Mouse (Mus musculus): ENCODE data around the gene Ncstn. TPM values are rescaled to one million over a fixed set of nuclear protein-coding genes. Genes with fewer than 3 reads are reported as not detected.

The Ncstn gene
- polyA plus RNA-seq, 1 experiment from 2014 or later = 121 TPM

GRCm38 (mm10) chr1:172053541-172054440, 28.8 kb downstream of the Ncstn start:
- Histone ChIP-seq H3K9me3 (replicated peaks) (no peaks in the 10 kb centered on the region), H3K4me1 (peaks cover 40% of the 10 kb centered on the region), H3K27ac (replicated peaks) (no peak overlapping the region), H3K36me3 (no peaks in the 10 kb centered on the region), H3K27me3 (peaks cover 53% of the 10 kb centered on the region), H3K4me2 (replicated peaks) (peak overlapping the region; percentile 60), H3K9ac (no peak overlapping the region), H3K4me3 (replicated peaks) (peak overlapping the region; percentile 39)
- ATAC-seq (ENCODE audit: insufficient number of reproducible peaks, low FRiP score, low TSS enrichment, low read depth) = no peak
- 4% methylated on average over 42 of the region's 42 CpGs for WGBS

- no peak overlapping the region for H3K9ac ChIP-seq
Observed at GRCm38 (mm10) chr1:172052766-172053279, 29.8 kb downstream of the Ncstn start.

GRCm38 (mm10) chr1:172049131-172049782, 33.3 kb downstream of the Ncstn start:
- peaks cover 30% of the 10 kb centered on the region for H3K27me3 ChIP-seq
- no peak overlapping the region for H3K27ac ChIP-seq (replicated peaks)
- no peaks in the 10 kb centered on the region for H3K9me3 ChIP-seq (replicated peaks)
- H3K9ac ChIP-seq = no peak overlapping the region
- 15% methylated on average over 13 of the region's 13 CpGs for WGBS
- 0 out of 2 replicates have a peak, but pooled peaks have one; percentile 27 for ATAC-seq (ENCODE audit: insufficient number of reproducible peaks, low FRiP score, low TSS enrichment, low read depth)
- H3K36me3 ChIP-seq = no peaks in the 10 kb centered on the region
- H3K4me1 ChIP-seq = peaks cover 27% of the 10 kb centered on the region
- H3K4me2 ChIP-seq (replicated peaks) = 0 out of 2 replicates have a peak overlapping the region, but pooled peaks have one; percentile 12
- H3K4me3 ChIP-seq (replicated peaks) = no peak overlapping the region

More at GRCm38 (mm10) chr1:172052766-172053279, 29.8 kb downstream of the Ncstn start:
- peaks cover 34% of the 10 kb centered on the region for H3K4me1 ChIP-seq
- no peak for ATAC-seq (ENCODE audit: insufficient number of reproducible peaks, low FRiP score, low TSS enrichment, low read depth)
- 8% methylated on average over 10 of the region's 10 CpGs for WGBS
- H3K27ac ChIP-seq (replicated peaks) = no peak overlapping the region
- H3K4me2 ChIP-seq (replicated peaks) = 0 out of 2 replicates have a peak overlapping the region, but pooled peaks have one; percentile 4
- H3K9me3 ChIP-seq (replicated peaks) = no peaks in the 10 kb centered on the region
- peaks cover 53% of the 10 kb centered on the region for H3K27me3 ChIP-seq
- H3K4me3 ChIP-seq (replicated peaks) = no peak overlapping the region
- no peaks in the 10 kb centered on the region for H3K36me3 ChIP-seq

- Histone ChIP-seq H3K27me3 (peaks cover 21% of the 10 kb centered on the region), H3K27ac (replicated peaks) (peak overlapping the region; percentile 51; the same call in 1 of the 2 replicates), H3K4me3 (replicated peaks) (peak overlapping the region; percentile 10; the same call in 1 of the 2 replicates), H3K9ac (no peak overlapping the region), H3K4me1 (peaks cover 17% of the 10 kb centered on the region; the same call in 1 of the 2 replicates), H3K36me3 (no peaks in the 10 kb centered on the region), H3K4me2 (replicated peaks) (peak overlapping the region; percentile 10; the same call in 1 of the 2 replicates), H3K9me3 (replicated peaks) (no peaks in the 10 kb centered on the region)
- no peak for ATAC-seq (ENCODE audit: insufficient number of reproducible peaks, low FRiP score, low TSS enrichment, low read depth)
- 32% methylated on average over 6 of the region's 6 CpGs for WGBS
Observed at GRCm38 (mm10) chr1:172048241-172048734, 34.3 kb downstream of the Ncstn start.

DNA sequence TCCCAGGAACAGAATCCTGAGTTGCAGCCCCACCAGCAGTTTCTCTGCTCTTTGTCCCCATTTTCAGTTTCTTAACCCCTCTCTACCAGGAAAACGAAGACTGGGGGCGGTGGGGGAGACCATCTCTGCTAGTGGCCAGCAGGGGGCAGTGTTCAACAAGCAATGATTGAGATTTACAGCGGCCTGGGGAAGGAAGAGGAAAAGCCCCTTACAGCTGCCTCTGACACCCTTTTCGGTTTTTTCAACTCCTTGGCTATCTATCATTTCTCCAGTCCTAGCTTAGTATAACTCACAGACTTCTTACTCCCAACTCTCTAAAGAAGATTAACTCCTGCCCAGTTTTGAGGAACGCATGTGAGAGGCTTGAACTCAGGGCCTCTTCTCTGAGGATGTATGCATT, 35.7 kb downstream of the Ncstn start:
- Histone ChIP-seq H3K36me3 (no peaks in the 10 kb centered on the region), H3K4me3 (replicated peaks) (no peak overlapping the region), H3K4me2 (replicated peaks) (0 out of 2 replicates have a peak overlapping the region, but pooled peaks have one; percentile 10), H3K9ac (0 out of 2 replicates have a peak overlapping the region, but pooled peaks have one; percentile 22), H3K27ac (replicated peaks) (no peak overlapping the region), H3K27me3 (peaks cover 8% of the 10 kb centered on the region), H3K4me1 (peaks cover 12% of the 10 kb centered on the region; the same call in 1 of the 2 replicates), H3K9me3 (replicated peaks) (no peaks in the 10 kb centered on the region)
- ATAC-seq (ENCODE audit: insufficient number of reproducible peaks, low FRiP score, low TSS enrichment, low read depth) = no peak
- 13% methylated on average over 5 of the region's 5 CpGs for WGBS

DNA sequence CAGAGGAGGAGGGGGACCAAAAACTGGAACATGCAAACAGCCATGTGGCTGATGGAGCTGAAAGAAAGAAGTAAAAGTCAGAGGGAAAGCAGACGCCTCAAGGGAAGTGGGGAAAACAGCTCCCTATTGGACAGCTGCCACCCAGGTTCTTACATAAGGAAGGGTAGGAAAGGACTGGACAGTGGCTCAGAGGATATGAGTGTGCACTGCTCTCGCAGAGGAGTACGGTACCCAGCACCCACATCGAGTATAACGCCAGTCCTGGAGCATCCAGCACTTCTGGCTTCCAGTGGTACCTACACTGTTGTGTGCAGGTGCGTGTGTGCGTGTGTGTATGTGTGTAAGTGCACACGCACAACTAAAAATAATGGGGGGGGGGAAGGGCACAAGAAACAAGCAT, 36.2 kb downstream of the Ncstn start:
- Histone ChIP-seq H3K27me3 (0 out of 2 replicates have a peak, but pooled peaks cover 4% of the 10 kb centered on the region), H3K9me3 (replicated peaks) (no peaks in the 10 kb centered on the region), H3K9ac (0 out of 2 replicates have a peak overlapping the region, but pooled peaks have one; percentile 22), H3K4me1 (peaks cover 12% of the 10 kb centered on the region; the same call in 1 of the 2 replicates), H3K4me3 (replicated peaks) (no peak overlapping the region), H3K4me2 (replicated peaks) (no peak overlapping the region), H3K27ac (replicated peaks) (no peak overlapping the region), H3K36me3 (no peaks in the 10 kb centered on the region)
- 64% methylated on average over 8 of the region's 8 CpGs for WGBS
- no peak for ATAC-seq (ENCODE audit: insufficient number of reproducible peaks, low FRiP score, low TSS enrichment, low read depth)

GRCm38 (mm10) chr1:172029914-172030313, 52.7 kb downstream of the Ncstn start:
- Histone ChIP-seq H3K27me3 (no peaks in the 10 kb centered on the region), H3K4me2 (replicated peaks) (no peak overlapping the region), H3K4me3 (replicated peaks) (no peak overlapping the region), H3K27ac (replicated peaks) (no peak overlapping the region), H3K9ac (no peak overlapping the region), H3K4me1 (peaks cover 26% of the 10 kb centered on the region), H3K36me3 (no peaks in the 10 kb centered on the region), H3K9me3 (replicated peaks) (no peaks in the 10 kb centered on the region)
- ATAC-seq (ENCODE audit: insufficient number of reproducible peaks, low FRiP score, low TSS enrichment, low read depth) = no peak
- WGBS = 91% methylated on average over 2 of the region's 2 CpGs

GRCm38 (mm10) chr1:172028394-172029275, 54.0 kb downstream of the Ncstn start, which contains the start of gene Vangl2:
Gene Vangl2 (minus strand): TSS chr1:172028444.
- WGBS = 42% methylated on average over 21 of the region's 21 CpGs
- no peaks in the 10 kb centered on the region for H3K9me3 ChIP-seq (replicated peaks)
- no peaks in the 10 kb centered on the region for H3K36me3 ChIP-seq
- H3K9ac ChIP-seq = peak within 1 kb of the TSS; percentile 90
- no peaks in the 10 kb centered on the region for H3K27me3 ChIP-seq
- peak within 1 kb of the TSS; percentile 68 for H3K4me2 ChIP-seq (replicated peaks)
- H3K4me3 ChIP-seq (replicated peaks) = peak within 1 kb of the TSS; percentile 91
- ATAC-seq (ENCODE audit: insufficient number of reproducible peaks, low FRiP score, low TSS enrichment, low read depth) = no peak
- H3K4me1 ChIP-seq = peaks cover 38% of the 10 kb centered on the region
- H3K27ac ChIP-seq (replicated peaks) = peak within 1 kb of the TSS; percentile 97

GRCm38 (mm10) chr1:172027809-172028102, 54.8 kb downstream of the Ncstn start:
- Histone ChIP-seq H3K4me2 (replicated peaks) (peak overlapping the region; percentile 68), H3K4me3 (replicated peaks) (peak overlapping the region; percentile 91), H3K27ac (replicated peaks) (peak overlapping the region; percentile 97), H3K9ac (peak overlapping the region; percentile 90), H3K9me3 (replicated peaks) (no peaks in the 10 kb centered on the region), H3K36me3 (no peaks in the 10 kb centered on the region), H3K4me1 (peaks cover 40% of the 10 kb centered on the region), H3K27me3 (no peaks in the 10 kb centered on the region)
- 7% methylated on average over 10 of the region's 10 CpGs for WGBS
- ATAC-seq (ENCODE audit: insufficient number of reproducible peaks, low FRiP score, low TSS enrichment, low read depth) = no peak
